Mouse (Mus musculus) frontal cortex, postnatal 25 days (tissue): ENCODE results near the gene Ist1.

Experiments
- DNase-seq, 2 experiments: peaks; one replicate each; pipeline ENCODE4 v3.0.0; 2022; ENCODE audit warnings: low spot score in 2 of 2

Gene Ist1

GRCm38 (mm10) chr8:109682120-109682519 lies 10.9 kb downstream of the Ist1 start:
- DNase-seq = no peak

- DNase-seq = no peak
Observed at GRCm38 (mm10) chr8:109681535-109681934, 11.5 kb downstream of the Ist1 start.

GRCm38 (mm10) chr8:109675896-109676643 lies 17.0 kb downstream of the Ist1 start:
- peak in 1 of 2 experiments; percentile 18 for DNase-seq

- no peak for DNase-seq
Observed at GRCm38 (mm10) chr8:109673596-109673995, 19.5 kb downstream of the Ist1 start.

GRCm38 (mm10) chr8:109672656-109673055 lies 20.4 kb downstream of the Ist1 start:
- DNase-seq = no peak

GRCm38 (mm10) chr8:109666616-109667015 lies 26.4 kb downstream of the Ist1 start:
- no peak for DNase-seq

GRCm38 (mm10) chr8:109662328-109662727 lies 30.7 kb downstream of the Ist1 start:
- DNase-seq = no peak

GRCm38 (mm10) chr8:109656860-109657259 lies 36.2 kb downstream of the Ist1 start:
- no peak for DNase-seq

- no peak for DNase-seq
Observed at GRCm38 (mm10) chr8:109650801-109651200, 42.3 kb downstream of the Ist1 start.

GRCm38 (mm10) chr8:109648469-109648868 lies 44.6 kb downstream of the Ist1 start:
- no peak for DNase-seq

GRCm38 (mm10) chr8:109647331-109647730 lies 45.7 kb downstream of the Ist1 start:
- no peak for DNase-seq

GRCm38 (mm10) chr8:109641236-109641635 lies 51.8 kb downstream of the Ist1 start:
- DNase-seq = no peak

GRCm38 (mm10) chr8:109640410-109640809 lies 52.6 kb downstream of the Ist1 start:
- DNase-seq = no peak

GRCm38 (mm10) chr8:109638851-109639250 lies 54.2 kb downstream of the Ist1 start:
- DNase-seq = no peak

GRCm38 (mm10) chr8:109635146-109635545 lies 57.9 kb downstream of the Ist1 start:
- no peak for DNase-seq

GRCm38 (mm10) chr8:109632498-109632897 lies 60.6 kb downstream of the Ist1 start:
- DNase-seq = no peak

- DNase-seq = no peak
Observed at GRCm38 (mm10) chr8:109628638-109629037, 64.4 kb downstream of the Ist1 start.
